ENCODE assay signal across 10 mouse cellular contexts in genomic region chr7:98671416-98671815, GRCm38 (mm10). TPM values are rescaled to one million over a fixed set of nuclear protein-coding genes. Genes with fewer than 3 reads are reported as not detected.
DNase-seq lines count a peak whose midpoint lies in the region; ATAC-seq lines count a peak whose summit lies in the region.
"Had no signal": no experiment of that assay in that cellular context is flagged by ENCODE, and none has a peak within 500 bp of the region (broad histone marks: within the 10 kb centered on the region; RNA-seq: fewer than 3 reads in every experiment).

No protein-coding gene starts in this region.

- H3K27me3 ChIP-seq in hindbrain, embryonic 10.5 days (ENCODE audit: insufficient read depth, poor library complexity, severe bottlenecking), result no peaks in the 10 kb centered on the region
- no peaks in the 10 kb centered on the region for H3K27me3 ChIP-seq in hindbrain, embryonic 13.5 days
- H3K27me3 ChIP-seq in megakaryocyte, embryonic 14.5 days (replicated peaks), result peaks cover 35% of the 10 kb centered on the region
- H3K27me3 ChIP-seq: liver, embryonic 13.5 days had no signal

- H3K4me1 ChIP-seq in hindbrain, embryonic 10.5 days (replicated peaks), result peaks cover 29% of the 10 kb centered on the region
- peaks cover 8% of the 10 kb centered on the region for H3K4me1 ChIP-seq in hindbrain, embryonic 13.5 days (replicated peaks)
- peaks cover 37% of the 10 kb centered on the region for H3K4me1 ChIP-seq in megakaryocyte, embryonic 14.5 days

- no peak overlapping the region for H3K9ac ChIP-seq in hindbrain, embryonic 13.5 days
- H3K9ac ChIP-seq: liver, embryonic 13.5 days had no signal

- no peaks in the 10 kb centered on the region for H3K36me3 ChIP-seq in hindbrain, embryonic 10.5 days
- no peaks in the 10 kb centered on the region for H3K36me3 ChIP-seq in hindbrain, embryonic 13.5 days
- no peaks in the 10 kb centered on the region for H3K36me3 ChIP-seq in megakaryocyte, embryonic 14.5 days (replicated peaks; ENCODE audit: low read length)
- H3K36me3 ChIP-seq: liver, embryonic 13.5 days had no signal

- DNase-seq in hindbrain, embryonic 10.5 days (ENCODE audit: low spot score), result no peak
- DNase-seq in kidney, postnatal 14 days, result peak; percentile 48
- DNase-seq in retina, postnatal 1 day, result no peak
- DNase-seq in ovary, postnatal 36 days (ENCODE audit: low spot score), result no peak
- DNase-seq: liver, embryonic 13.5 days; right cerebral cortex, postnatal 14 days; thymus, postnatal 25 days had no signal

- ATAC-seq in hindbrain, embryonic 13.5 days (ENCODE audit: low FRiP score), result no peak
- peak; percentile 31; the same call in 1 of the 2 replicates for ATAC-seq in granulocyte monocyte progenitor cell, adult 5-6 weeks (replicated peaks; ENCODE audit: poor library complexity, severe bottlenecking)

- no peak overlapping the region for H3K4me2 ChIP-seq in hindbrain, embryonic 13.5 days
- H3K4me2 ChIP-seq: liver, embryonic 13.5 days had no signal

- 0 out of 2 replicates have a peak overlapping the region, but pooled peaks have one; percentile 50 for H3K27ac ChIP-seq in hindbrain, embryonic 10.5 days
- no peak overlapping the region for H3K27ac ChIP-seq in hindbrain, embryonic 13.5 days
- H3K27ac ChIP-seq: liver, embryonic 13.5 days had no signal

- no peak overlapping the region for H3K4me3 ChIP-seq in hindbrain, embryonic 10.5 days
- no peak overlapping the region for H3K4me3 ChIP-seq in hindbrain, embryonic 13.5 days
- peak overlapping the region; percentile 59 for H3K4me3 ChIP-seq in megakaryocyte, embryonic 14.5 days (replicated peaks)
- H3K4me3 ChIP-seq: liver, embryonic 13.5 days had no signal

- 63% methylated on average over 9 of the region's 9 CpGs for WGBS in hindbrain, embryonic 10.5 days
- 77% methylated on average over 9 of the region's 9 CpGs for WGBS in hindbrain, embryonic 13.5 days

- H3K9me3 ChIP-seq in hindbrain, embryonic 10.5 days, result no peaks in the 10 kb centered on the region
- no peaks in the 10 kb centered on the region for H3K9me3 ChIP-seq in hindbrain, embryonic 13.5 days
- peaks cover 4% of the 10 kb centered on the region; the same call in 1 of the 2 replicates for H3K9me3 ChIP-seq in megakaryocyte, embryonic 14.5 days
- H3K9me3 ChIP-seq: liver, embryonic 13.5 days had no signal

RNA-seq across cellular contexts. Expression of gene Emsy, which starts 14.8 kb away (rescaled TPM):
- polyA plus RNA-seq in hindbrain, embryonic 10.5 days (2016; fragmentation: Nextera tagmentation; extraction: Ambion mirVana), result 37.8 and 38.5 TPM in 2 replicates
- 35.0 and 36.2 TPM in 2 replicates for polyA plus RNA-seq in hindbrain, embryonic 13.5 days (2015; fragmentation: Nextera tagmentation; extraction: Ambion mirVana)
- 53.5 and 71.9 TPM in 2 replicates for total RNA-seq in granulocyte monocyte progenitor cell, adult 5-6 weeks (2014; fragmentation: Nextera tagmentation)
- 20.5 and 25.7 TPM in 2 replicates for total RNA-seq in granulocyte monocyte progenitor cell, adult 5-6 weeks (2017)
- polyA plus RNA-seq in megakaryocyte, embryonic 14.5 days (2012; ENCODE audit: insufficient read depth, low replicate concordance), result 2.4 and 2.9 TPM in 2 replicates

RNA-seq across cellular contexts. Expression of gene Thap12, which starts 31.5 kb away (rescaled TPM):
- 57.4 and 63.7 TPM in 2 replicates for polyA plus RNA-seq in hindbrain, embryonic 10.5 days (2016; fragmentation: Nextera tagmentation; extraction: Ambion mirVana)
- 45.9 and 49.4 TPM in 2 replicates for polyA plus RNA-seq in hindbrain, embryonic 13.5 days (2015; fragmentation: Nextera tagmentation; extraction: Ambion mirVana)
- 44.7 and 52.8 TPM in 2 replicates for total RNA-seq in granulocyte monocyte progenitor cell, adult 5-6 weeks (2014; fragmentation: Nextera tagmentation)
- 87.6 and 100 TPM in 2 replicates for total RNA-seq in granulocyte monocyte progenitor cell, adult 5-6 weeks (2017)
- polyA plus RNA-seq in megakaryocyte, embryonic 14.5 days (2012; ENCODE audit: insufficient read depth, low replicate concordance), result 2.0 and 11.5 TPM in 2 replicates
